Mouse (Mus musculus) right cerebral cortex, postnatal 25 days (tissue): ENCODE measurements around the gene Trim72.

Experiments
- DNase-seq: peaks from one replicate; pipeline ENCODE4 v3.0.0; 2022

The Trim72 gene

GRCm38 (mm10) chr7:128056917-128057444 lies 53.2 kb downstream of the Trim72 start:
- DNase-seq, result no peak

GRCm38 (mm10) chr7:128057860-128058259 lies 54.1 kb downstream of the Trim72 start:
- no peak for DNase-seq

- no peak for DNase-seq
These were observed 54.8 kb downstream of the Trim72 start for GRCm38 (mm10) chr7:128058576-128058975.

GRCm38 (mm10) chr7:128059091-128059490 lies 55.3 kb downstream of the Trim72 start:
- no peak for DNase-seq
